Mouse (Mus musculus) thymus, postnatal 25 days (tissue): ENCODE data around the gene Frmd4a.

Source experiments
- DNase-seq: peaks from one replicate; pipeline ENCODE4 v3.0.0; 2022

Gene Frmd4a

GRCm38 (mm10) chr2:4636656-4637055 is 619.1 kb downstream of the Frmd4a start:
- DNase-seq, result no peak

- no peak for DNase-seq
Measured at GRCm38 (mm10) chr2:4638189-4638588, 620.7 kb downstream of the Frmd4a start.

DNA sequence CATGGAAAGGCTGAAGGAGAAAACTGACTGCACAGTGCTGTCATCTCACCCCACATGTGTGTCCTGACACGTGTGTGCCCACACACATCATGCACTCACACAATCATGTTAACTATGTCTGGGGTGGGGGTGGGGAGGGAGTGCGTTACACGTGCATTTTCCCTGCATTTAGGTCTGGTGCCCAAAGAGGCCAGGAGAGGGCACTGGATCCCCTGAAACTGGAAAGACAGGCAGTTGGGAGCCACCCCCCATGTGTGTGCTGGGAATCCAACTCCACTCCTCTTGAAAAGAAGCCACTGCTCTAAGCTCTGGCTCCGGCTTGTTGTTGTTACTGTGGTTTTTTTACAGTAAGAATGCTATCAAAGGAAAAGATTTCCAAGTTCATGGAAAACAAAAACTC is 627.5 kb downstream of the Frmd4a start:
- no peak for DNase-seq

GRCm38 (mm10) chr2:4648094-4648493 is 630.6 kb downstream of the Frmd4a start:
- DNase-seq, result no peak

DNA sequence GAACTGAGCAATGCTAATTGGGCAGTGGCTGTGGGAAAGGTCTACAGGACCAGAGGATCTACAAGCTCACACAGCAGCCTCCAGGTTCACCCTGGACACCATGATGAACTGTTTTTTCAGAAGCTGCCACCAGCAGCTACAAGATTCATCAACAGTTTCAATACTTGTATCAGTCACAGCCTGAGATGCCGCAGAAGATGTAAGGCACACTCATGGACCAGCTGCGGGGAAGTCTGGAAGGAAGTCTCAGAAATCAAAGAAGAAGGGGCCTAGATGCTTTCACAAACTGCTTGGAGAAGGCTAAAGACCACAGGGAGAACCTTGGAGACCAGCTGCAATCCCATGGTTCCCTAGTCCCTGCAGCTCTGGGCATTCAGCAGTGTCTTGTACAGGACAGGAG is 632.1 kb downstream of the Frmd4a start:
- no peak for DNase-seq

GRCm38 (mm10) chr2:4651500-4652285 is 634.2 kb downstream of the Frmd4a start, which contains the start of gene Prpf18:
Prpf18 (minus strand) TSS chr2:4652113.
- DNase-seq, result peak; percentile 89

DNA sequence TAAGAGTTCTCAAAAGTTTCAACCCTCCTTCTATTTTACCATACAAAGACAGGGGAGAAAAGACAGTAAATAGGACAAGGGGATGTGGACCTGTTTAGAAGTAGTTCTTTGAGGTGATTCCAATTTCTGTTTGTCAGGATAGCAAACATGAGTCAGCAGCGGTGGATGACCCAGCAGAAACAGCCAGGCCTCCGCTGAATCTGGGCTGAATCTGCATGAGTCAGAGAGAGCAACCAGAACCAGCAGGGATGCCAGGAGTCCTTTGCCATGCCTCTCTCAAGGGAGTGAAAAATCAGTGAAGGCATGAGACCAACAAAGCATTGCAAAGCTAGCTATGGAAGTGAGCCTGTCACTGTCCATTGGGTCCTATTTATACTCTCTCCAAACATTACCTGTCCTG is 643.2 kb downstream of the Frmd4a start:
- no peak for DNase-seq
